Mouse (Mus musculus): Measurements from ENCODE around the gene Mif. TPM values are rescaled to one million over a fixed set of nuclear protein-coding genes. Genes with fewer than 3 reads are reported as not detected.
"Not testable (repeated sequence)": the region's sequence is repeated elsewhere in the genome, so short reads cannot be mapped to it uniquely, and the experiment has no call there.

The Mif gene
- total RNA-seq, 2 experiments from 2014 or later, result 657 to 870 TPM

DNA sequence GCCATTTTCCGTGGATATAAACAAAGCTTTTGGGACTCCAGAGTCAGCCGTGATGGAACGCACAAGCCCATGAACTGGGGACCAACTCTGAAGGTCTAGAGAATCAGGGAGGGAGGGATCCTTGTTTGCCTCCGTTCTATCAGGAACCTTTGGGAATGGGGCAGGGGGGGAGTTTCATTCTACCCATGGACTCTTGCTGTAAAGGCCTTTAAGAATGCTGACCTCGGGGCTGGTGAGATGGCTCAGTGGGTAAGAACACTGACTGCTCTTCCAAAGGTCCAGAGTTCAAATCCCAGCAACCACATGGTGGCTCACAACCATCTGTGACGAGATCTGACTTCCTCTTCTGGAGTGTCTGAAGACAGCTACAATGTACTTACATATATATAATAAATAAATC is 16.1 kb downstream of the Mif start:
- ATAC-seq (replicated peaks; ENCODE audit: poor library complexity, severe bottlenecking), result not testable (repeated sequence)

DNA sequence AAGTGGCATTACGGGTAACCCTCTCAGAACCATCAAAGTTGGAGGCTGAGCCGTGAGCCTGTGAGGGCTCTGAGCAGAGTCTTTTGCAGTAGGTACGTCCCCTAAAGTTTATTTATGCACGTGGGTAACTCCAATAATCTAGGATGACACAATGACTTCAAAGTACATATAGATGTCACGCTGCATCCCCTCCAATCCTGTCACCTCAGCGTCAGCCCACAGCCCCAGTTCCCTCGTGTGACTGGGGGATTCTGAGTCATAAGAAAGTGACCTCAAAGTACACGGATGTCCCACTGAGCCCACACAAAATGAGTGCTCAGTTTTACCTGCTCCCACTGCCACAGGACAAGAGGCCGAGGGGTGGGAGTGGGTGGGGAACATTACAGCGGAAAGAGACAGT is 20.9 kb downstream of the Mif start:
- ATAC-seq (replicated peaks; ENCODE audit: poor library complexity, severe bottlenecking), result no peak

DNA sequence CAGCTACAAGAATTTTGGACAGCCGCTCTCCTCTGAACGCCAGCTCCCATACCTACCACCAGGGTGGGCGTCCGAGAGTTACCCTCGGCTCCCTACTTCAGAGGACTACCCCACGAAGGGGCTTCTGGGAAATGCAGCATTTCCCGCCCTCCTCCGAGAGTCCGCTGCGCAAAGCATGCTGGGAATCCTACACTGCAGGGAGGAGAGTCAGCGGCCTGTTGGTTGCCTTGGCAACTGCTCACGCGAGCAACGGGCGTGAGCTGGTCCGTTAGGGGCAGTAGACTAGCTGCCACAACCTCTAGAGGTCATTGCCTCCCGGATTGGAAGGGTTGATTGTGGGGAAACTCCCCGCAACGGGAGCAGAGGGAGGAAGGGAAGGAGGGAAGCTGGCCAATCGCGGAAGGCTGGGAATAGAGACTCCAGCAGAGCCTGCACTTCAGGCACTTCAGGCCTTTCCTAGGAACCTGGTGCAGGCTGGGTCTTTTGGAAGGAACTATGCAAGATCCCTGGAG is 22.7 kb downstream of the Mif start, which contains the start of gene Gstt2:
Gstt2 (minus strand) TSS at position 177 of the 512 bp plus-strand sequence.
- ATAC-seq (replicated peaks; ENCODE audit: poor library complexity, severe bottlenecking), result peak; percentile 71

- ATAC-seq (replicated peaks; ENCODE audit: poor library complexity, severe bottlenecking), result peak; percentile 8
These were observed 24.1 kb downstream of the Mif start for GRCm38 (mm10) chr10:75835761-75836531.

GRCm38 (mm10) chr10:75835307-75835706 is 24.7 kb downstream of the Mif start:
- ATAC-seq (replicated peaks; ENCODE audit: poor library complexity, severe bottlenecking), result peak; percentile 54

DNA sequence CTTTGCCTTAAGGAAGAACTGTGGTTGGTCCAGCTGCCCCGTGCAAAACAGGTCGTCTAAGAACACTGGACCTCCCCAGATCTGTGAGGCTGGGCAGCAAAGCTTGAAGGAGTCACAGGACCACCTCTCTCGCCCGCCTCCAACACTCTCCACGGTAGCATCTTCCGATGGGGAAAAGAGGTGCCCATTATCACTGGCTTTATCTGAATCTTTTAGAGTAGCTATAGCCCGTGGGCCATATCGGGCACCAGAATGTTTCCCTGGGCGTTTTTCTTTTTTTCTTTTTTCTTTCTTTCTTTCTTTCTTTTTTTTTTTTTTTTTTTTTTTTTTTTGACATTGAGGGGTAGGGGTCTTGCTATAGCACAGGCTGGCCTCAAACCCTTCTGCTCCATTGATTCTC is 25.3 kb downstream of the Mif start:
- no peak for ATAC-seq (replicated peaks; ENCODE audit: poor library complexity, severe bottlenecking)

DNA sequence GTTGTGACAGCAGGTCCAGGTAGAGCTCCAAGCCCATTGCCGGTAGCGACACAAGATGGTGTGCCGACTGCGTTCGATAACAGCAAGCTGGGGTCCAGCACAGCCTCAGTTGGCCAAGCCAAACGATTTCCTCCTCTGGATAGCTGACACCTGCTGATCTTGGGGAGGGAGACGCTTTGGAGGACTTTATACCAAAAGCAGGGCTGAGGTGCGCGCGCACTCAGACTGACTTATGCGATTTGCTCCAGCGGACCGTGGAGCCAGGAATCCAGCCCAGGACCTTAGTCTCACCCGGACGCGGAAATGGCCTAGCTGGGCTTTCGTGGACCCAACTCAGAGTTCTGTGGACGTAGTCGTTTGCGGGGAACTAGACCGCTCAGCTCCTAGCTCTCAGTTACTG is 25.8 kb downstream of the Mif start:
- peak; percentile 12 for ATAC-seq (replicated peaks; ENCODE audit: poor library complexity, severe bottlenecking)

DNA sequence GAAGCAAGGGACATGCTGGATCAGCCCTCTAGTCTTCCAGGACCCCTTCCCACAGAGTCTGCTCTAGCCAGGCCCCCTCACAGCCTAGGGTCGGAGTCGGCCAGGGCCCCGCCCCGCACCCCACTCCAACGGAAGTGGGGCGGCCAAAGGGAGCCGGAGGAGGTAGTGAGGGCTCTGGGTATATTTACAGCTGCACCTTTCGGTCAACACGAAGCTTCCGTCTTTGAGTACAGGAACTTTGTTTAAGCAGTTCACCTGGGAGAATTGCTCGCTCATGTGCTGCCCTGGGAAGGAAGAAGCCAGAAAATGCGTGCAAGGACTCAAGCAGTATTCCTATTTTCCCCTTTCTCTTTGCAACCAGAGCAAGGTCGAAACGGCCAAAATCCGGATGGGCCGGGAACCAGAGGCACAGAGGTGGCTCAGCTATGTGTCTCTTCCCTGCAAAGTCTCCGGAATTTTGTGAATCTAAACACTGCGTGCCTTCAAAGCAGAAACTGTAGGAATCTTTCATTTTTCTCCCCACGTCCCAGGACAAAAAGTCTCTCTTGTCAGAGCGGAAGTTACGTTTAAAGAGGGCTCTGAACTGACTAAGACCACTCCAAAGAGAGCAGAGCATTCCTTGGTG is 26.5 kb downstream of the Mif start:
- ATAC-seq (replicated peaks; ENCODE audit: poor library complexity, severe bottlenecking), result no peak

DNA sequence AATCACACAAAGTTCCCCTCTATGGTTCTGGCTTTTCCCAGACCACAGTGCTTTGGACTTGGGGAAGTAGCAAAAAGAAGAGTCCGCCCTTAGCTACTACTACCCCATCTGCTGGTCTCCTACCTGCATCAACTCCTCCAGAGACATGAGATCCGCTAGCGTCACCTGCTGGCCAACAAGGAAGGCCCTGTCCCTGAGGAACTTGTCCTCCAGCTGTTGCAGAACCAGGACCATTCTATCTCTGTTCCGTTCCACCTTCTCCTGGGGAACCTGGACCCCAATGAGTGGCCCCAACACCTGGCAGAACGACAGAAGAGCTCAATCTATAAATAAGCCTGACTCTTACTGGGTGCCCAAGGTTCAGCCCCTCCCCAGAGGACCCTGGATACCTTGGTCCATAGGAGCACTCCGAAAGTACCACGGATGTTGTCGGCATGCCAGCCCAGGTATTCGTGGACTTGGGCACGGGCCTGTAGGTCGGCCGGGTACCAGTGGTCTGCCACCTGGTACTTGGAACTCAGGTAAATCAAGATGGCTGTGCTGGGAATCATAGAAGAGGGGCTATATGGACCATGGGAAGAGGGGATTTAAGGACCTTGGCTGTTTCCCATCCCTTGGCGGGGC is 27.7 kb downstream of the Mif start:
- peak; percentile 34 for ATAC-seq (replicated peaks; ENCODE audit: poor library complexity, severe bottlenecking)

GRCm38 (mm10) chr10:75830275-75830670 is 29.8 kb downstream of the Mif start:
- ATAC-seq (replicated peaks; ENCODE audit: poor library complexity, severe bottlenecking), result no peak

GRCm38 (mm10) chr10:75829529-75830274 is 30.3 kb downstream of the Mif start:
- ATAC-seq (replicated peaks; ENCODE audit: poor library complexity, severe bottlenecking), result no peak

- peak; percentile 75 for ATAC-seq (replicated peaks; ENCODE audit: poor library complexity, severe bottlenecking)
These were observed 31.5 kb downstream of the Mif start for GRCm38 (mm10) chr10:75828500-75828931.

DNA sequence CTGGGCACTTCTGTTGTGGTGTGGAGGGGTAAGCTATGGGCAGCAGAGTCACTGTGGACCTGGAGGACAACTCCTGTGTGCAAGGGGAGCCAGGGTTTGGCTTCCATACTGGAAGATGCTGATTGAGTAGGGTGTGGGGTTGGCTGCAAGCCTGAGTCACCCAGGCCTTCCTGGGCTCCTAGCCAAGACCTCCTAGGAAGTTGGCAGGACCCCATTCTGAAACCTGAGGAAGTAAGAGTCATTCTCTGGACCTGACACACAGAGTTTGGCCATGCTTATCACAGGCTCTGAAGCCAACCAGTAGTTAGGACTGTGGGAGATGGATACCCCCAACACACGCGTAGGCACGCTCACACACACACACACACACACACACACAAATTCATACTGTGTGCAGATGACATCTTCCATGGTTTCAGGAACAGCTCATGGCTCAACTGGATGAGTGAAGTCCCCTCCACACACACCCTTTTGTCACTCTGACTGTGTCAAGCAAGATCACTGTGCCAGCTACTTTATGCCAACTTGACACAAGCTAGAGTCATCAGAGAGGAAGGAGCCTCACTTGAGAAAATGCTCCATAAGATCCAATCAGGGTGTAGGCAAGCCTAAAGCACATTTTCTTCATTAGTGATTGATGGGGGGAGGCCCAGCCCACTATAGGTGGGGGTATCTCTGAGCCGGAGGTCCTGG is 32.2 kb downstream of the Mif start:
- ATAC-seq (replicated peaks; ENCODE audit: poor library complexity, severe bottlenecking), result 0 out of 2 replicates have a peak, but pooled peaks have one; percentile 6

DNA sequence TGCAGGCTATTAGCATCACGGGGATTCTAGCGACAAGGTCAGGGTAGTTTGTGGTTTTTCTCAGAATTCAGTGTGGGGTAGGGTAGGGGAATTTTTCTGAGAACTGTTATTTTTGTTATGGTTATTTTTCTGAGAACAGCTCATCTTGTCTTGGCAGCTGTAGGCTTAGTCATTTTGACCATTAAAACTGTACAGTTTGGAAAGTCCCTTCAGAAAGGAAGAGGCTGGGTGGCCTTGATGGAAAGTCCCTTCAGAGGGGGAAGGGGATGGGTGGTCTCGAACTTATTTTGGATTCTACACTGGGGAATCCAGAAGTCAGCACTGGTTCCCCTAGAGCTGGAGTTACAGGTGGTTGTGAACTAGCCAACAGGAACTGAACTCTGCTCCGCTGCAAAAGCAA is 35.5 kb downstream of the Mif start:
- no peak for ATAC-seq (replicated peaks; ENCODE audit: poor library complexity, severe bottlenecking)

GRCm38 (mm10) chr10:75823782-75824181 is 36.3 kb downstream of the Mif start:
- no peak for ATAC-seq (replicated peaks; ENCODE audit: poor library complexity, severe bottlenecking)

- no peak for ATAC-seq (replicated peaks; ENCODE audit: poor library complexity, severe bottlenecking)
These were observed 37.6 kb downstream of the Mif start, which contains the start of gene Gstt4 for GRCm38 (mm10) chr10:75822443-75822842. Gene Gstt4 (minus strand): TSS chr10:75822543.

- no peak for ATAC-seq (replicated peaks; ENCODE audit: poor library complexity, severe bottlenecking)
These were observed 40.2 kb downstream of the Mif start for GRCm38 (mm10) chr10:75819882-75820281.

GRCm38 (mm10) chr10:75818641-75819040 is 41.4 kb downstream of the Mif start:
- no peak for ATAC-seq (replicated peaks; ENCODE audit: poor library complexity, severe bottlenecking)
